Mouse (Mus musculus): Measurements from ENCODE around the gene Dalrd3. TPM values are rescaled to one million over a fixed set of nuclear protein-coding genes. Genes with fewer than 3 reads are reported as not detected.

Dalrd3 gene
- polyA plus RNA-seq, 1 experiment from 2014 or later = 137 TPM

GRCm38 (mm10) chr9:108573774-108574690 lies 4.3 kb downstream of the Dalrd3 start:
- no peaks in the 10 kb centered on the region for H3K27me3 ChIP-seq
- H3K4me3 ChIP-seq (replicated peaks) = no peak overlapping the region
- no peak overlapping the region for H3K27ac ChIP-seq (replicated peaks)
- peaks cover 52% of the 10 kb centered on the region for H3K4me1 ChIP-seq
- H3K9ac ChIP-seq = no peak overlapping the region
- no peaks in the 10 kb centered on the region for H3K9me3 ChIP-seq (replicated peaks)
- no peak for ATAC-seq (ENCODE audit: insufficient number of reproducible peaks, low FRiP score, low TSS enrichment, low read depth)
- peaks cover 53% of the 10 kb centered on the region for H3K36me3 ChIP-seq
- no peak overlapping the region for H3K4me2 ChIP-seq (replicated peaks)
- WGBS = 53% methylated on average over 26 of the region's 26 CpGs

- Histone ChIP-seq H3K4me3 (replicated peaks) (no peak overlapping the region), H3K4me1 (peaks cover 53% of the 10 kb centered on the region), H3K36me3 (peaks cover 53% of the 10 kb centered on the region), H3K9ac (no peak overlapping the region), H3K27me3 (no peaks in the 10 kb centered on the region), H3K9me3 (replicated peaks) (no peaks in the 10 kb centered on the region), H3K4me2 (replicated peaks) (no peak overlapping the region), H3K27ac (replicated peaks) (no peak overlapping the region)
- ATAC-seq (ENCODE audit: insufficient number of reproducible peaks, low FRiP score, low TSS enrichment, low read depth) = no peak
- WGBS = 81% methylated on average over 12 of the region's 12 CpGs
These were observed 5.2 kb downstream of the Dalrd3 start for GRCm38 (mm10) chr9:108574921-108575320.

GRCm38 (mm10) chr9:108575321-108576297 lies 5.9 kb downstream of the Dalrd3 start:
- no peak for ATAC-seq (ENCODE audit: insufficient number of reproducible peaks, low FRiP score, low TSS enrichment, low read depth)
- Histone ChIP-seq H3K9ac (no peak overlapping the region), H3K36me3 (peaks cover 53% of the 10 kb centered on the region), H3K4me1 (peaks cover 47% of the 10 kb centered on the region), H3K4me3 (replicated peaks) (no peak overlapping the region), H3K4me2 (replicated peaks) (no peak overlapping the region), H3K27ac (replicated peaks) (no peak overlapping the region), H3K9me3 (replicated peaks) (no peaks in the 10 kb centered on the region), H3K27me3 (no peaks in the 10 kb centered on the region)
- 87% methylated on average over 37 of the region's 37 CpGs for WGBS

GRCm38 (mm10) chr9:108577025-108577424 lies 7.3 kb downstream of the Dalrd3 start:
- Histone ChIP-seq H3K27ac (replicated peaks) (0 out of 2 replicates have a peak overlapping the region, but pooled peaks have one; percentile 94), H3K36me3 (peaks cover 42% of the 10 kb centered on the region), H3K4me3 (replicated peaks) (peak overlapping the region; percentile 75), H3K9me3 (replicated peaks) (no peaks in the 10 kb centered on the region), H3K27me3 (no peaks in the 10 kb centered on the region), H3K4me2 (replicated peaks) (peak overlapping the region; percentile 80), H3K4me1 (peaks cover 44% of the 10 kb centered on the region), H3K9ac (no peak overlapping the region)
- WGBS = 37% methylated on average over 6 of the region's 6 CpGs
- ATAC-seq (ENCODE audit: insufficient number of reproducible peaks, low FRiP score, low TSS enrichment, low read depth) = no peak

DNA sequence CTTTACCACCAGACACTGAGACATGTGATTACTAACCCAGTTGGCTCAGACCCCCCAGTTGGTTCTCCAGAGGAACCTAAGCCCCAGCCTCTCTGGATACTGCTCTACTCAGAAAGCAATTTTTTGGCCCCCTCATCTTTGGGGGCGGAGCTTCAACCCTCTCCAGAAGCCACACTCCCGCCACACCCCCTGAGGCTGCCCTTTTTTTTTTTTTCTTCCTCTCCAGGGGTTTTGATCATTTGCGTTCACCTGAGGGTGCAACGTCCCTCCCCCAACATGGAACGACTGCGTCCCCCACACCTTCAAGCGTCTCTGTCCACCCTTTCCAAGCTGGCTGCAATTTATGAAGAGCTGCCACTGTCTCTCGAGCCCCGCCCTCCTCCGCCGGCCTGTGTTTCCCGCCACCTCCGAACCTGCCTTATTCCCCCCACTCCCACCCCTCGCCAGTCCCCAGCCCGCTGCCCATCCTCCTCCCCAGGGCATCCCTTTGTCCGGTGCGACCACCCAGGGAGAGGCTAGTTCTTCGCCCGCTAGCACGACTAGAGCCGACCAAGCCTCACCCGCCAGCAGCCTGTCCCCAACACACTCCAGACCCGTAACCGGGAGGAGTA lies 8.4 kb downstream of the Dalrd3 start:
- Histone ChIP-seq H3K27me3 (no peaks in the 10 kb centered on the region), H3K9me3 (replicated peaks) (no peaks in the 10 kb centered on the region), H3K4me2 (replicated peaks) (peak overlapping the region; percentile 80), H3K36me3 (peaks cover 32% of the 10 kb centered on the region), H3K4me1 (peaks cover 44% of the 10 kb centered on the region), H3K27ac (replicated peaks) (peak overlapping the region; percentile 94), H3K4me3 (replicated peaks) (peak overlapping the region; percentile 75), H3K9ac (peak overlapping the region; percentile 72)
- WGBS = 1% methylated on average over 24 of the region's 24 CpGs
- peak; percentile 9; the same call in 1 of the 2 replicates for ATAC-seq (ENCODE audit: insufficient number of reproducible peaks, low FRiP score, low TSS enrichment, low read depth)

DNA sequence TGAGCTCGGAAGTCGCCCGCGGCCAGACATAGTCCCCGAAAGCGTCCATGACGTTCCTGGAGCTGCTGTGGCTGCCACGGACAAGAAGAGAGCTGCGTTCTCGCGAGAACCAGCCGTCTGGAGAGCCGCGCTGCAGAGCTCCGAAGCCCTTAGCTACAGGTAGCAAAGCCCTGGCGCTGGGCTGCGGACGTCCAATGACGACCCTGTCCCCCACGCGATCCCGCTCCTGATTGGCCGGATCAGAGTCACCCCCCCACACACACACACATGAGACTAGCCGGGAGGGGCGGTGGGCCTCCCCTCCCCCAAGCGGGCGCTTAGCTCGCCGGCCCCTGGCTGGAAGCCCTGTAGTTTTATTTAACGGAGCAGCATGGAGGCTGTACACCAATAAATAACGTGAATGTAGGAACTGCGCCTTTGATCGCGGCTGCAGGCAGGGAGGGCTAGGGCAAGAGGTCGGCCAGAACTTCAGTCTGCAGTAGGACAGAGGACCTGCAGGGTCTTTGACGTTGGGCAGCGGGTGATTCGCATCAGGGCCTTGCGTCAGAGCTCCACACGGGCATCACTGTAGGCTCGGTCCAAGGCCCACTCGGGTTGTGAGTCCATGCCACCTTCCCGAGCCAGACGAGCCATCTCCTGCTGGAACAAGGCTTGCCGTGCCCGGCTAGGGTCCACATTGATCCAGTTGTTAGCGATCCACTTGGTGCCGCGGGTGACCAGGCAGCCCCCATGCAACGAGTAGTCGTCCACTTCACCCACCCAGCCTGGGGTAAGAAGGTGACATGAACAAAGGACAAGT lies 9.1 kb downstream of the Dalrd3 start, which contains the start of gene Wdr6:
Gene Wdr6 (minus strand): TSS at position 195 of the 799 bp plus-strand sequence.
- Histone ChIP-seq H3K27me3 (no peaks in the 10 kb centered on the region), H3K9me3 (replicated peaks) (no peaks in the 10 kb centered on the region), H3K4me1 (peaks cover 43% of the 10 kb centered on the region), H3K9ac (peak within 1 kb of the TSS; percentile 72), H3K27ac (replicated peaks) (peak within 1 kb of the TSS; percentile 94), H3K36me3 (peaks cover 25% of the 10 kb centered on the region), H3K4me3 (replicated peaks) (peak within 1 kb of the TSS; percentile 75), H3K4me2 (replicated peaks) (peak within 1 kb of the TSS; percentile 80)
- ATAC-seq (ENCODE audit: insufficient number of reproducible peaks, low FRiP score, low TSS enrichment, low read depth) = peak; percentile 97
- 6% methylated on average over 51 of the region's 51 CpGs for WGBS

- Histone ChIP-seq H3K4me2 (replicated peaks) (peak overlapping the region; percentile 80), H3K9ac (peak overlapping the region; percentile 41), H3K27ac (replicated peaks) (peak overlapping the region; percentile 94), H3K36me3 (peaks cover 19% of the 10 kb centered on the region), H3K4me1 (peaks cover 37% of the 10 kb centered on the region), H3K4me3 (replicated peaks) (peak overlapping the region; percentile 75), H3K9me3 (replicated peaks) (no peaks in the 10 kb centered on the region), H3K27me3 (no peaks in the 10 kb centered on the region)
- WGBS = 68% methylated on average over 5 of the region's 5 CpGs
- ATAC-seq (ENCODE audit: insufficient number of reproducible peaks, low FRiP score, low TSS enrichment, low read depth) = no peak
These were observed 9.6 kb downstream of the Dalrd3 start for GRCm38 (mm10) chr9:108579344-108579690.

GRCm38 (mm10) chr9:108587571-108588180 lies 18.0 kb downstream of the Dalrd3 start:
- ATAC-seq (ENCODE audit: insufficient number of reproducible peaks, low FRiP score, low TSS enrichment, low read depth) = peak; percentile 83
- Histone ChIP-seq H3K4me3 (replicated peaks) (0 out of 2 replicates have a peak overlapping the region, but pooled peaks have one; percentile 6), H3K27ac (replicated peaks) (0 out of 2 replicates have a peak overlapping the region, but pooled peaks have one; percentile 11), H3K4me1 (peaks cover 13% of the 10 kb centered on the region), H3K9me3 (replicated peaks) (no peaks in the 10 kb centered on the region), H3K4me2 (replicated peaks) (peak overlapping the region; percentile 30), H3K36me3 (no peaks in the 10 kb centered on the region; the same call in 1 of the 2 replicates), H3K9ac (0 out of 2 replicates have a peak overlapping the region, but pooled peaks have one; percentile 19), H3K27me3 (no peaks in the 10 kb centered on the region)
- 6% methylated on average over 14 of the region's 14 CpGs for WGBS

GRCm38 (mm10) chr9:108589229-108589628 lies 19.5 kb downstream of the Dalrd3 start:
- H3K9ac ChIP-seq = no peak overlapping the region
- no peak for ATAC-seq (ENCODE audit: insufficient number of reproducible peaks, low FRiP score, low TSS enrichment, low read depth)
- H3K36me3 ChIP-seq = no peaks in the 10 kb centered on the region; the same call in 1 of the 2 replicates
- no peaks in the 10 kb centered on the region for H3K27me3 ChIP-seq
- H3K4me3 ChIP-seq (replicated peaks) = no peak overlapping the region
- no peaks in the 10 kb centered on the region for H3K9me3 ChIP-seq (replicated peaks)
- peaks cover 13% of the 10 kb centered on the region for H3K4me1 ChIP-seq
- H3K27ac ChIP-seq (replicated peaks) = no peak overlapping the region
- 67% methylated on average over 5 of the region's 5 CpGs for WGBS
- H3K4me2 ChIP-seq (replicated peaks) = no peak overlapping the region

DNA sequence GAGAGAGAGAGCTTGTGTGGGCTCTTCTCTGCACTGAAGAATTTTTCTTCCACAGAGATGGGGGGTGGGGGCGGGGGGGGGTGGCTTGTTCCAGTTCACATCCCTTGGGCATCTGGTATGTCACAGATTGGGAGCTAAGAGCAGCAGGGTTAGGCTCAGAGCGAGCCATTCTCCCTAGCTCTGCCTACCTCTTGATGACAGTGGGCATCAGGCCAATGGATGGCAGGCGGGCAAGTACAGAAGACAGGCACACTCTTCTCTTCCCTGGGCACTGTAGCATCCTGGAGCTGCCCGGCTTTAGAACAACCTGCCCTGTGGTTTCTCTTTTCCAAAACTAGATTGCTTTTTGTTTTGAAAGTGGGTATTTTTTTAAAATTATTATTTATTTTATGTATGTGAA lies 21.8 kb downstream of the Dalrd3 start:
- Histone ChIP-seq H3K9me3 (replicated peaks) (no peaks in the 10 kb centered on the region), H3K27me3 (no peaks in the 10 kb centered on the region), H3K4me2 (replicated peaks) (no peak overlapping the region), H3K9ac (no peak overlapping the region), H3K36me3 (no peaks in the 10 kb centered on the region; the same call in 1 of the 2 replicates), H3K4me1 (peaks cover 16% of the 10 kb centered on the region), H3K27ac (replicated peaks) (no peak overlapping the region), H3K4me3 (replicated peaks) (no peak overlapping the region)
- 88% methylated on average over 4 of the region's 4 CpGs for WGBS
- ATAC-seq (ENCODE audit: insufficient number of reproducible peaks, low FRiP score, low TSS enrichment, low read depth) = no peak

All from embryonic facial prominence, embryonic 15.5 days (tissue).